Mouse (Mus musculus) liver, adult 2 months (tissue): Measurements from ENCODE around the gene Fads6. TPM values are rescaled to one million over a fixed set of nuclear protein-coding genes. Genes with fewer than 3 reads are reported as not detected.

Source experiments
- DNase-seq: peaks from one replicate; pipeline ENCODE4 v3.0.0-alpha.2; 2011; ENCODE audit warnings: low read depth, low spot score; ENCODE audit errors: extremely low read depth
- H3K27ac ChIP-seq: fragments of 200-500 bp; replicated peaks from 2 replicates; pipeline ENCODE4 v1.5.1; 2012; ENCODE audit warnings: low read depth, mild to moderate bottlenecking, control low read depth, inconsistent platforms, low read length; ENCODE audit not compliant: insufficient read depth
- H3K27me3 ChIP-seq: fragments of 200-500 bp; 2 replicates; pipeline ENCODE4 v1.6.1; 2012; ENCODE audit warnings: mild to moderate bottlenecking, moderate library complexity, low read length, inconsistent platforms; ENCODE audit not compliant: control insufficient read depth, insufficient read depth
- H3K36me3 ChIP-seq: fragments of 200-500 bp; 2 replicates; pipeline ENCODE4 v1.6.1; 2012; ENCODE audit warnings: low read length, inconsistent platforms; ENCODE audit not compliant: control insufficient read depth, insufficient read depth
- H3K4me1 ChIP-seq: fragments of 200-500 bp; 2 replicates; pipeline ENCODE4 v1.6.1; 2011; ENCODE audit warnings: low read length; ENCODE audit not compliant: control insufficient read depth, insufficient read depth
- H3K4me3 ChIP-seq: fragments of 200-500 bp; 2 replicates; pipeline ENCODE4 v1.5.1; 2011; ENCODE audit warnings: low read depth, mild to moderate bottlenecking, control low read depth, low read length, moderate library complexity; ENCODE audit not compliant: insufficient read depth
- H3K79me2 ChIP-seq: fragments of 200-500 bp; 2 replicates; pipeline ENCODE4 v1.6.1; 2012; ENCODE audit warnings: inconsistent platforms, mild to moderate bottlenecking, low read length, moderate library complexity; ENCODE audit not compliant: control insufficient read depth, insufficient read depth
- H3K9ac ChIP-seq: fragments of 200-500 bp; 2 replicates; pipeline ENCODE4 v1.6.1; 2012; ENCODE audit warnings: low read depth, mild to moderate bottlenecking, control low read depth, inconsistent platforms, low read length
- CTCF ChIP-seq: fragments of 200-500 bp; IDR thresholded peaks from 2 replicates; pipeline ENCODE4 v1.5.1; 2011; ENCODE audit warnings: low read depth, low read length, control low read depth
- POLR2A ChIP-seq: fragments of 200-500 bp; IDR thresholded peaks from 2 replicates; pipeline ENCODE4 v1.6.1; 2011; ENCODE audit warnings: low read length, control low read depth; ENCODE audit not compliant: insufficient read depth; ENCODE audit errors: extremely low read depth
- WGBS: fragments of 180-500 bp; shearing (Covaris S2); methylation state at CpG from one replicate; pipeline ENCODE4 v1.1.7; 2018; 5-methylcytosine and 5-hydroxymethylcytosine counted together
- polyA plus RNA-seq: library from polyadenylated mRNA; depleted of rRNA; stranded (reverse); fragments of >200 nt; gene quantifications from 2 replicates; pipeline ENCODE4 v1.2.3, GENCODE M21; 2012; rRNA removed
- total RNA-seq: library from RNA; depleted of rRNA; stranded (reverse); fragments of >200 nt; gene quantifications from 2 replicates; pipeline ENCODE4 v1.2.3, GENCODE M21; 2014; rRNA removed

The Fads6 gene
- total and polyA plus RNA-seq, 2 experiments, result 55.3 to 56.1 TPM

DNA sequence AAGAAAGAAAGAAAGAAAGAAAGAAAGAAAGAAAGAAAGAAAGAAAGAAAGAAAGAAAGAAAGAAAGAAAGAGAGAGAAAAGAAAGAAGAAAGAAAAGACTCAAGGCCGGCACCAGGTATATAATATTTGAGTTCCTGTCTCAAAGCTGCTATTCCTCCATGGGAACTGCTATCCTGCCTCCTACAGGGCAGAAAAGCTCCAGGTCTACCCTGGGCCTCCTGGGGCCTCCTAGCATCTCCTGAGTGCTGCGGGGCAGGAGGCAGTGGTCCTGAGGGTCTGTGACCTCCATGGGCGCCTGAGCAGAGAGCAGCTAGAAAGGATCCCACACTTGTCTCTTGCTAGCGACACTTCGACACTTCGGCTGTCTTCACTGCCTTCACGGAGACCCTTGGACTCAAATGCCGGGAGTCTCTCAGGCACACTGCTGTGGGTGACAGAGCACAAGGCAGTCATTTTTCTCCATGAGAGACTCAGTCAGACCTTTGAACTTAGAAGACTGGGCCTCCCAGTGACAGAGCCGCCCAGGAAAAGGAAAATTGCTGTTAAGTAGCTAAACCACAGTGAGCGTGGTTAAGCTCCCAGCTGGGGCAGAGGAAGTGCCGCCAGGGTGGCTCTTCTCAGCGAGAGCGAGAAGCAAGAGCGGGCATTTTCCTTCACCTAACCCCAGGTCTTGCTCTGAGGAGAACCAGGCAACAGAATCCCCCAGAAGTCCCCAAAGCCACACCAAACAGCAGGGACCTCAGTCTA lies 66.1 kb downstream of the Fads6 start:
- no peak for DNase-seq
- Histone ChIP-seq H3K9ac (no peak overlapping the region), H3K27me3 (no peaks in the 10 kb centered on the region), H3K4me3 (no peak overlapping the region), H3K36me3 (no peaks in the 10 kb centered on the region; the same call in 1 of the 2 replicates), H3K4me1 (peaks cover 2% of the 10 kb centered on the region; the same call in 1 of the 2 replicates), H3K79me2 (no peaks in the 10 kb centered on the region), H3K27ac (no peak overlapping the region)
- TF ChIP-seq POLR2A (no peak), CTCF (no peak)
- WGBS, result 79% methylated on average over 14 of the region's 14 CpGs

Other genes starting within 250 kb of the Fads6 start
- gene Cd300ld3, start 249.3 kb downstream of the Fads6 start, total RNA-seq, result 3.7 and 4.1 TPM in 2 replicates
- 3.3 and 5.4 TPM in 2 replicates for gene Cd300ld3, start 249.3 kb downstream of the Fads6 start, polyA plus RNA-seq
- 1.4 and 1.5 TPM in 2 replicates for gene Cd300e, start 235.5 kb downstream of the Fads6 start, total RNA-seq
- gene Cd300e, start 235.5 kb downstream of the Fads6 start, polyA plus RNA-seq, result 0.52 and 1.3 TPM in 2 replicates
- 0.09 and 0.20 TPM in 2 replicates for gene Rab37, start 206.2 kb downstream of the Fads6 start, total RNA-seq
- gene Rab37, start 206.2 kb downstream of the Fads6 start, polyA plus RNA-seq, result 0.16 and 0.20 TPM in 2 replicates
- 1.2 and 1.5 TPM in 2 replicates for gene Cd300lf, start 163.7 kb downstream of the Fads6 start, total RNA-seq
- gene Cd300lf, start 163.7 kb downstream of the Fads6 start, polyA plus RNA-seq, result 0.54 and 1.1 TPM in 2 replicates
- gene Slc9a3r1, start 134.3 kb downstream of the Fads6 start, total RNA-seq, result 113 and 117 TPM in 2 replicates
- gene Slc9a3r1, start 134.3 kb downstream of the Fads6 start, polyA plus RNA-seq, result 130 and 177 TPM in 2 replicates
- gene Tmem104, start 110.2 kb downstream of the Fads6 start, total RNA-seq, result 5.3 and 8.1 TPM in 2 replicates
- gene Tmem104, start 110.2 kb downstream of the Fads6 start, polyA plus RNA-seq, result 8.7 and 9.1 TPM in 2 replicates
- 42.7 and 43.7 TPM in 2 replicates for gene Nat9, start 109.8 kb downstream of the Fads6 start, total RNA-seq
- 28.7 and 35.2 TPM in 2 replicates for gene Nat9, start 109.8 kb downstream of the Fads6 start, polyA plus RNA-seq
- gene Grin2c, start 30.4 kb downstream of the Fads6 start, total RNA-seq, result under 0.01 TPM in 1 of 2 replicates, not detected in the other
- gene Grin2c, start 30.4 kb downstream of the Fads6 start, polyA plus RNA-seq, result 0.05 and 0.07 TPM in 2 replicates
- gene Fdxr, start 20.6 kb downstream of the Fads6 start, total RNA-seq, result 13.7 and 15.8 TPM in 2 replicates
- 28.3 and 28.4 TPM in 2 replicates for gene Fdxr, start 20.6 kb downstream of the Fads6 start, polyA plus RNA-seq
- not detected in 2 replicates for gene Otop2, start 9.5 kb upstream of the Fads6 start, total RNA-seq
- gene Otop2, start 9.5 kb upstream of the Fads6 start, polyA plus RNA-seq, result not detected in 2 replicates
- gene Ush1g, start 24.4 kb upstream of the Fads6 start, total RNA-seq, result 0.20 and 0.28 TPM in 2 replicates
- 0.26 and 0.50 TPM in 2 replicates for gene Ush1g, start 24.4 kb upstream of the Fads6 start, polyA plus RNA-seq
- not detected in 2 replicates for gene Otop3, start 37.1 kb upstream of the Fads6 start, total RNA-seq
- gene Otop3, start 37.1 kb upstream of the Fads6 start, polyA plus RNA-seq, result not detected in 2 replicates
- 0.55 and 1.3 TPM in 2 replicates for gene Hid1, start 70.1 kb upstream of the Fads6 start, total RNA-seq
- gene Hid1, start 70.1 kb upstream of the Fads6 start, polyA plus RNA-seq, result 1.1 and 3.1 TPM in 2 replicates
- gene Cdr2l, start 84.3 kb upstream of the Fads6 start, total RNA-seq, result 1.3 and 1.4 TPM in 2 replicates
- gene Cdr2l, start 84.3 kb upstream of the Fads6 start, polyA plus RNA-seq, result 2.4 and 2.7 TPM in 2 replicates
- gene Mrpl58, start 106.1 kb upstream of the Fads6 start, total RNA-seq, result 54.7 and 67.2 TPM in 2 replicates
- gene Mrpl58, start 106.1 kb upstream of the Fads6 start, polyA plus RNA-seq, result 67.5 and 70.0 TPM in 2 replicates
- gene Atp5h, start 122.3 kb upstream of the Fads6 start, total RNA-seq, result 480 and 648 TPM in 2 replicates
- gene Atp5h, start 122.3 kb upstream of the Fads6 start, polyA plus RNA-seq, result 103 and 134 TPM in 2 replicates
- gene Kctd2, start 122.5 kb upstream of the Fads6 start, total RNA-seq, result 10.0 and 14.2 TPM in 2 replicates
- 18.2 and 21.1 TPM in 2 replicates for gene Kctd2, start 122.5 kb upstream of the Fads6 start, polyA plus RNA-seq
- 0.74 and 0.94 TPM in 2 replicates for gene Trim80, start 142.9 kb upstream of the Fads6 start, total RNA-seq
- gene Trim80, start 142.9 kb upstream of the Fads6 start, polyA plus RNA-seq, result 2.0 and 4.0 TPM in 2 replicates
- gene Slc16a5, start 164.8 kb upstream of the Fads6 start, total RNA-seq, result 23.0 and 36.3 TPM in 2 replicates
- gene Slc16a5, start 164.8 kb upstream of the Fads6 start, polyA plus RNA-seq, result 49.1 and 101 TPM in 2 replicates
- 1.6 and 1.7 TPM in 2 replicates for gene Armc7, start 178.0 kb upstream of the Fads6 start, total RNA-seq
- gene Armc7, start 178.0 kb upstream of the Fads6 start, polyA plus RNA-seq, result 3.2 and 4.0 TPM in 2 replicates
- gene Nt5c, start 194.2 kb upstream of the Fads6 start, total RNA-seq, result 39.2 and 39.5 TPM in 2 replicates
- gene Nt5c, start 194.2 kb upstream of the Fads6 start, polyA plus RNA-seq, result 29.6 and 32.6 TPM in 2 replicates
- gene Jpt1, start 216.7 kb upstream of the Fads6 start, total RNA-seq, result 14.1 and 17.2 TPM in 2 replicates
- 25.1 and 28.4 TPM in 2 replicates for gene Jpt1, start 216.7 kb upstream of the Fads6 start, polyA plus RNA-seq
- 106 and 107 TPM in 2 replicates for gene Sumo2, start 238.6 kb upstream of the Fads6 start, total RNA-seq
- gene Sumo2, start 238.6 kb upstream of the Fads6 start, polyA plus RNA-seq, result 24.0 and 27.2 TPM in 2 replicates